Mouse (Mus musculus): ENCODE data around the gene Htr5b. TPM values are rescaled to one million over a fixed set of nuclear protein-coding genes. Genes with fewer than 3 reads are reported as not detected.

The Htr5b gene
- polyA plus RNA-seq (2012; ENCODE audit: insufficient read depth, insufficient read length, missing spikeins): not detected in 2 replicates

- Histone ChIP-seq H3K27ac (ENCODE audit: insufficient read depth, low read depth, low read length) (no peak within 1 kb of the TSS), H3K4me3 (ENCODE audit: insufficient read depth, low read length) (no peak within 1 kb of the TSS), H3K4me1 (ENCODE audit: control insufficient read depth, insufficient read depth, low read length) (no peaks in the 10 kb centered on the region)
- TF ChIP-seq CTCF (IDR thresholded peaks at IDR 0.05; ENCODE audit: low read depth, low read length) (no peak), POLR2A (IDR thresholded peaks at IDR 0.05; ENCODE audit: borderline replicate concordance, low read depth, low read length) (no peak)
Observed at GRCm38 (mm10) chr1:121528399-121528720, at the start of gene Htr5b. Gene Htr5b, minus strand, starts transcription at chr1:121528465.

GRCm38 (mm10) chr1:121577491-121577890, 49.2 kb upstream of the Htr5b start:
- Histone ChIP-seq H3K4me3 (ENCODE audit: insufficient read depth, low read length) (no peak overlapping the region), H3K27ac (ENCODE audit: insufficient read depth, low read depth, low read length) (no peak overlapping the region), H3K4me1 (ENCODE audit: control insufficient read depth, insufficient read depth, low read length) (no peaks in the 10 kb centered on the region)
- TF ChIP-seq CTCF (IDR thresholded peaks at IDR 0.05; ENCODE audit: low read depth, low read length) (no peak), POLR2A (IDR thresholded peaks at IDR 0.05; ENCODE audit: borderline replicate concordance, low read depth, low read length) (no peak)

GRCm38 (mm10) chr1:121570522-121570921, 42.3 kb upstream of the Htr5b start:
- TF ChIP-seq POLR2A (IDR thresholded peaks at IDR 0.05; ENCODE audit: borderline replicate concordance, low read depth, low read length): no peak
- no peak for TF ChIP-seq CTCF (IDR thresholded peaks at IDR 0.05; ENCODE audit: low read depth, low read length)
- Histone ChIP-seq H3K4me3 (ENCODE audit: insufficient read depth, low read length) (no peak overlapping the region), H3K27ac (ENCODE audit: insufficient read depth, low read depth, low read length) (no peak overlapping the region), H3K4me1 (ENCODE audit: control insufficient read depth, insufficient read depth, low read length) (no peaks in the 10 kb centered on the region)

- Histone ChIP-seq H3K4me3 (ENCODE audit: insufficient read depth, low read length) (peak within 1 kb of the TSS; percentile 98), H3K27ac (ENCODE audit: insufficient read depth, low read depth, low read length) (peak within 1 kb of the TSS; percentile 52), H3K4me1 (ENCODE audit: control insufficient read depth, insufficient read depth, low read length) (no peaks in the 10 kb centered on the region)
- TF ChIP-seq CTCF (IDR thresholded peaks at IDR 0.05; ENCODE audit: low read depth, low read length): peak; percentile 38; the same call in 1 of the 2 replicates
- no peak for TF ChIP-seq POLR2A (IDR thresholded peaks at IDR 0.05; ENCODE audit: borderline replicate concordance, low read depth, low read length)
Observed at GRCm38 (mm10) chr1:121567521-121568489, 39.5 kb upstream of the Htr5b start, which contains the start of gene Ddx18. Gene Ddx18, minus strand, starts transcription at chr1:121567989.

GRCm38 (mm10) chr1:121557861-121558260, 29.6 kb upstream of the Htr5b start:
- TF ChIP-seq CTCF (IDR thresholded peaks at IDR 0.05; ENCODE audit: low read depth, low read length): no peak
- TF ChIP-seq POLR2A (IDR thresholded peaks at IDR 0.05; ENCODE audit: borderline replicate concordance, low read depth, low read length): no peak
- Histone ChIP-seq H3K4me1 (ENCODE audit: control insufficient read depth, insufficient read depth, low read length) (peaks cover 22% of the 10 kb centered on the region), H3K4me3 (ENCODE audit: insufficient read depth, low read length) (no peak overlapping the region), H3K27ac (ENCODE audit: insufficient read depth, low read depth, low read length) (peak overlapping the region; percentile 57)

- H3K27ac ChIP-seq (ENCODE audit: insufficient read depth, low read depth, low read length): no peak overlapping the region
- H3K4me3 ChIP-seq (ENCODE audit: insufficient read depth, low read length): no peak overlapping the region
- TF ChIP-seq POLR2A (IDR thresholded peaks at IDR 0.05; ENCODE audit: borderline replicate concordance, low read depth, low read length) (no peak), CTCF (IDR thresholded peaks at IDR 0.05; ENCODE audit: low read depth, low read length) (no peak)
- H3K4me1 ChIP-seq (ENCODE audit: control insufficient read depth, insufficient read depth, low read length): 0 out of 2 replicates have a peak, but pooled peaks cover under 1% of the 10 kb centered on the region
Observed at GRCm38 (mm10) chr1:121551457-121551835, 23.2 kb upstream of the Htr5b start.

- no peak for TF ChIP-seq CTCF (IDR thresholded peaks at IDR 0.05; ENCODE audit: low read depth, low read length)
- TF ChIP-seq POLR2A (IDR thresholded peaks at IDR 0.05; ENCODE audit: borderline replicate concordance, low read depth, low read length): no peak
- Histone ChIP-seq H3K4me1 (ENCODE audit: control insufficient read depth, insufficient read depth, low read length) (no peaks in the 10 kb centered on the region), H3K27ac (ENCODE audit: insufficient read depth, low read depth, low read length) (no peak overlapping the region), H3K4me3 (ENCODE audit: insufficient read depth, low read length) (no peak overlapping the region)
Observed at GRCm38 (mm10) chr1:121550801-121551456, 22.7 kb upstream of the Htr5b start.

GRCm38 (mm10) chr1:121549456-121549855, 21.2 kb upstream of the Htr5b start:
- peak; percentile 48 for TF ChIP-seq CTCF (IDR thresholded peaks at IDR 0.05; ENCODE audit: low read depth, low read length)
- TF ChIP-seq POLR2A (IDR thresholded peaks at IDR 0.05; ENCODE audit: borderline replicate concordance, low read depth, low read length): no peak
- Histone ChIP-seq H3K27ac (ENCODE audit: insufficient read depth, low read depth, low read length) (no peak overlapping the region), H3K4me1 (ENCODE audit: control insufficient read depth, insufficient read depth, low read length) (no peaks in the 10 kb centered on the region), H3K4me3 (ENCODE audit: insufficient read depth, low read length) (no peak overlapping the region)

GRCm38 (mm10) chr1:121548667-121549066, 20.4 kb upstream of the Htr5b start:
- TF ChIP-seq POLR2A (IDR thresholded peaks at IDR 0.05; ENCODE audit: borderline replicate concordance, low read depth, low read length) (no peak), CTCF (IDR thresholded peaks at IDR 0.05; ENCODE audit: low read depth, low read length) (no peak)
- Histone ChIP-seq H3K4me1 (ENCODE audit: control insufficient read depth, insufficient read depth, low read length) (no peaks in the 10 kb centered on the region), H3K27ac (ENCODE audit: insufficient read depth, low read depth, low read length) (no peak overlapping the region), H3K4me3 (ENCODE audit: insufficient read depth, low read length) (no peak overlapping the region)

- no peak overlapping the region for H3K4me3 ChIP-seq (ENCODE audit: insufficient read depth, low read length)
- no peaks in the 10 kb centered on the region for H3K4me1 ChIP-seq (ENCODE audit: control insufficient read depth, insufficient read depth, low read length)
- no peak for TF ChIP-seq POLR2A (IDR thresholded peaks at IDR 0.05; ENCODE audit: borderline replicate concordance, low read depth, low read length)
- TF ChIP-seq CTCF (IDR thresholded peaks at IDR 0.05; ENCODE audit: low read depth, low read length): no peak
- H3K27ac ChIP-seq (ENCODE audit: insufficient read depth, low read depth, low read length): no peak overlapping the region
Observed at GRCm38 (mm10) chr1:121546844-121547243, 18.6 kb upstream of the Htr5b start.
